Mouse (Mus musculus) hindbrain, embryonic 11.5 days (tissue): ENCODE results near the gene Fam149b. TPM values are rescaled to one million over a fixed set of nuclear protein-coding genes. Genes with fewer than 3 reads are reported as not detected.

ENCODE experiments used
- ATAC-seq: fragments of 200-750 bp; cut with Nextera tagmentation; 2 replicates; pipeline ENCODE4 v1.8.0; 2017; ENCODE audit warnings: mild to moderate bottlenecking, moderate TSS enrichment, moderate library complexity; ENCODE audit not compliant: low FRiP score
- DNase-seq: peaks from one replicate; pipeline ENCODE4 v3.0.0-alpha.2; 2015; ENCODE audit warnings: low spot score
- H3K27ac ChIP-seq: fragments of 300-500 bp; sonication (generic); 2 replicates; pipeline ENCODE4 v1.5.1; 2014; ENCODE audit warnings: mild to moderate bottlenecking, low read depth, low read length
- H3K27me3 ChIP-seq: fragments of 300-500 bp; sonication (generic); 2 replicates; pipeline ENCODE4 v1.6.1; 2014; ENCODE audit warnings: mild to moderate bottlenecking, low read length, moderate library complexity, mixed read lengths; ENCODE audit not compliant: control insufficient read depth, insufficient read depth
- H3K36me3 ChIP-seq: fragments of 300-500 bp; sonication (generic); 2 replicates; pipeline ENCODE4 v1.6.1; 2014; ENCODE audit warnings: mild to moderate bottlenecking, low read length, moderate library complexity, mixed read lengths; ENCODE audit not compliant: control insufficient read depth, insufficient read depth
- H3K4me1 ChIP-seq: fragments of 300-500 bp; sonication (generic); replicated peaks from 2 replicates; pipeline ENCODE4 v1.6.1; 2014; ENCODE audit warnings: low read length, mixed read lengths; ENCODE audit not compliant: control insufficient read depth, insufficient read depth
- H3K4me2 ChIP-seq: fragments of 300-500 bp; sonication (generic); replicated peaks from 2 replicates; pipeline ENCODE4 v1.6.1; 2014; ENCODE audit warnings: mild to moderate bottlenecking, low read depth, low read length
- H3K4me3 ChIP-seq: fragments of 300-500 bp; sonication (generic); 2 replicates; pipeline ENCODE4 v1.5.1; 2014; ENCODE audit warnings: low read depth, low read length
- H3K9ac ChIP-seq: fragments of 300-500 bp; sonication (generic); 2 replicates; pipeline ENCODE4 v1.6.1; 2014; ENCODE audit warnings: low read depth, low read length
- H3K9me3 ChIP-seq: fragments of 300-500 bp; sonication (generic); 2 replicates; pipeline ENCODE4 v1.6.1; 2016; ENCODE audit warnings: low read length; ENCODE audit not compliant: control insufficient read depth
- WGBS: fragments of 180-500 bp; shearing (Covaris S2); extraction: QIAGEN DNeasy Blood & Tissue Kit; methylation state at CpG from one replicate; pipeline ENCODE4 v1.1.7; 2014; 5-methylcytosine and 5-hydroxymethylcytosine counted together
- polyA plus RNA-seq: library from polyadenylated mRNA; unstranded; fragments of >200 nt; fragmentation: Nextera tagmentation; extraction: Ambion mirVana; gene quantifications from 2 replicates; pipeline ENCODE4 v1.2.1, GENCODE M21; 2014

Gene Fam149b
- polyA plus RNA-seq, 1 experiment from 2014 or later, result 61.9 TPM

GRCm38 (mm10) chr14:20340866-20341265 is 7.1 kb upstream of the Fam149b start:
- no peak for ATAC-seq
- DNase-seq, result no peak
- no peaks in the 10 kb centered on the region for H3K9me3 ChIP-seq
- no peaks in the 10 kb centered on the region for H3K4me1 ChIP-seq
- H3K27me3 ChIP-seq, result no peaks in the 10 kb centered on the region
- no peak overlapping the region for H3K27ac ChIP-seq
- H3K9ac ChIP-seq, result no peak overlapping the region
- no peak overlapping the region for H3K4me2 ChIP-seq
- WGBS, result 83% methylated on average over 7 of the region's 7 CpGs
- no peak overlapping the region for H3K4me3 ChIP-seq
- H3K36me3 ChIP-seq, result no peaks in the 10 kb centered on the region

- 92% methylated on average over 9 of the region's 9 CpGs for WGBS
- Histone ChIP-seq H3K27ac (no peak overlapping the region), H3K9ac (no peak overlapping the region), H3K9me3 (no peaks in the 10 kb centered on the region), H3K4me3 (no peak overlapping the region), H3K27me3 (no peaks in the 10 kb centered on the region), H3K4me1 (no peaks in the 10 kb centered on the region), H3K4me2 (no peak overlapping the region), H3K36me3 (no peaks in the 10 kb centered on the region)
- DNase-seq, result no peak
- ATAC-seq, result no peak
These were observed 2.1 kb upstream of the Fam149b start for GRCm38 (mm10) chr14:20345885-20346284.

GRCm38 (mm10) chr14:20347441-20347990 is 446 bp upstream of the Fam149b start:
- Histone ChIP-seq H3K9me3 (no peaks in the 10 kb centered on the region), H3K36me3 (no peaks in the 10 kb centered on the region), H3K4me2 (peak overlapping the region; percentile 48), H3K27ac (no peak overlapping the region), H3K9ac (peak overlapping the region; percentile 79), H3K27me3 (no peaks in the 10 kb centered on the region), H3K4me3 (peak overlapping the region; percentile 76), H3K4me1 (no peaks in the 10 kb centered on the region)
- DNase-seq (no peak), ATAC-seq (peak; percentile 18; the same call in 1 of the 2 replicates)
- 6% methylated on average over 15 of the region's 15 CpGs for WGBS

GRCm38 (mm10) chr14:20363230-20363629 is 15.3 kb downstream of the Fam149b start:
- no peaks in the 10 kb centered on the region for H3K4me1 ChIP-seq
- 94% methylated on average over 4 of the region's 4 CpGs for WGBS
- H3K36me3 ChIP-seq, result peaks cover 14% of the 10 kb centered on the region
- H3K27me3 ChIP-seq, result no peaks in the 10 kb centered on the region
- DNase-seq (no peak), ATAC-seq (no peak)
- no peaks in the 10 kb centered on the region for H3K9me3 ChIP-seq
- no peak overlapping the region for H3K27ac ChIP-seq
- no peak overlapping the region for H3K9ac ChIP-seq
- H3K4me3 ChIP-seq, result no peak overlapping the region
- no peak overlapping the region for H3K4me2 ChIP-seq

- Histone ChIP-seq H3K36me3 (peaks cover 12% of the 10 kb centered on the region), H3K9me3 (no peaks in the 10 kb centered on the region), H3K9ac (no peak overlapping the region), H3K4me3 (no peak overlapping the region), H3K4me1 (no peaks in the 10 kb centered on the region), H3K4me2 (no peak overlapping the region), H3K27me3 (no peaks in the 10 kb centered on the region), H3K27ac (no peak overlapping the region)
- DNase-seq, result no peak
- WGBS, result 94% methylated on average over 3 of the region's 3 CpGs
- ATAC-seq, result no peak
These were observed 20.3 kb downstream of the Fam149b start for GRCm38 (mm10) chr14:20368271-20368670.

GRCm38 (mm10) chr14:20370798-20371197 is 22.8 kb downstream of the Fam149b start:
- 87% methylated on average over 7 of the region's 7 CpGs for WGBS
- Histone ChIP-seq H3K4me3 (no peak overlapping the region), H3K9me3 (no peaks in the 10 kb centered on the region), H3K27ac (no peak overlapping the region), H3K4me1 (no peaks in the 10 kb centered on the region), H3K36me3 (peaks cover 9% of the 10 kb centered on the region), H3K4me2 (no peak overlapping the region), H3K27me3 (no peaks in the 10 kb centered on the region), H3K9ac (no peak overlapping the region)
- ATAC-seq, result no peak
- no peak for DNase-seq

GRCm38 (mm10) chr14:20371854-20372253 is 23.9 kb downstream of the Fam149b start:
- Histone ChIP-seq H3K9me3 (no peaks in the 10 kb centered on the region), H3K4me3 (no peak overlapping the region), H3K27me3 (no peaks in the 10 kb centered on the region), H3K36me3 (peaks cover 9% of the 10 kb centered on the region), H3K4me2 (no peak overlapping the region), H3K9ac (no peak overlapping the region), H3K4me1 (no peaks in the 10 kb centered on the region), H3K27ac (no peak overlapping the region)
- ATAC-seq (no peak), DNase-seq (no peak)
- WGBS, result 93% methylated on average over 1 of the region's 1 CpGs

- no peaks in the 10 kb centered on the region for H3K36me3 ChIP-seq
- ATAC-seq (no peak), DNase-seq (no peak)
- no peak overlapping the region for H3K9ac ChIP-seq
- no peak overlapping the region for H3K4me2 ChIP-seq
- 90% methylated on average over 4 of the region's 4 CpGs for WGBS
- H3K9me3 ChIP-seq, result no peaks in the 10 kb centered on the region
- H3K27me3 ChIP-seq, result no peaks in the 10 kb centered on the region
- no peak overlapping the region for H3K27ac ChIP-seq
- no peaks in the 10 kb centered on the region for H3K4me1 ChIP-seq
- H3K4me3 ChIP-seq, result no peak overlapping the region
These were observed 29.2 kb downstream of the Fam149b start for GRCm38 (mm10) chr14:20377112-20377521.

GRCm38 (mm10) chr14:20378313-20379061 is 30.5 kb downstream of the Fam149b start:
- H3K36me3 ChIP-seq, result 0 out of 2 replicates have a peak, but pooled peaks cover 2% of the 10 kb centered on the region
- DNase-seq (peak; percentile 60), ATAC-seq (peak; percentile 53; the same call in 1 of the 2 replicates)
- no peaks in the 10 kb centered on the region for H3K27me3 ChIP-seq
- no peak overlapping the region for H3K27ac ChIP-seq
- no peak overlapping the region for H3K9ac ChIP-seq
- H3K4me2 ChIP-seq, result no peak overlapping the region
- H3K9me3 ChIP-seq, result no peaks in the 10 kb centered on the region
- no peak overlapping the region for H3K4me3 ChIP-seq
- WGBS, result 45% methylated on average over 13 of the region's 13 CpGs
- H3K4me1 ChIP-seq, result no peaks in the 10 kb centered on the region
